Mouse (Mus musculus) neutrophil, adult 83 days (primary cell): ENCODE data around the gene Rnf212b. TPM values are rescaled to one million over a fixed set of nuclear protein-coding genes. Genes with fewer than 3 reads are reported as not detected.

Source experiments
- total RNA-seq, 2 experiments: library from RNA; stranded (reverse); gene quantifications; one replicate each; pipeline ENCODE4 v1.2.4; 2023

Gene Rnf212b
- not detected for total RNA-seq

GRCm38 (mm10) chr14:54813991-54814390, at the start of gene Rnf212b:
Gene Rnf212b (plus strand): TSS chr14:54814141.

GRCm38 (mm10) chr14:54781610-54782365, 32.2 kb upstream of the Rnf212b start, which contains the start of gene Slc7a8:
Gene Slc7a8 (minus strand): TSS chr14:54781946.

GRCm38 (mm10) chr14:54870861-54871260, 56.9 kb downstream of the Rnf212b start, which contains the start of gene Homez:
Gene Homez (minus strand): TSS chr14:54870961.

GRCm38 (mm10) chr14:54877048-54877715, 63.2 kb downstream of the Rnf212b start, which contains the start of gene Ppp1r3e:
Gene Ppp1r3e (minus strand): TSS chr14:54877550.

GRCm38 (mm10) chr14:54883154-54884021, 69.4 kb downstream of the Rnf212b start, which contains the start of the genes Bcl2l2 and Gm20521:
Gene Bcl2l2 (plus strand): TSS chr14:54883377.
Gene Gm20521 (plus strand): TSS chr14:54883441.

GRCm38 (mm10) chr14:54892200-54892599, 78.3 kb downstream of the Rnf212b start, which contains the start of gene Pabpn1:
Gene Pabpn1 (plus strand): TSS chr14:54892500.

Other genes with a start within 250 kb of the Rnf212b start
- under 1 TPM; 0.20 to 0.22 TPM for gene Ajuba, start 236.6 kb upstream of the Rnf212b start, total RNA-seq
- gene 4931414P19Rik, start 208.1 kb upstream of the Rnf212b start, total RNA-seq: 1 to 10 TPM; 3.4 to 6.2 TPM
- 10 to 100 TPM; 56.3 to 74.9 TPM for gene Psmb5, start 196.1 kb upstream of the Rnf212b start, total RNA-seq
- under 1 TPM in 1 of 2 experiments, not detected in 1; 0.07 TPM for gene Psmb11, start 192.7 kb upstream of the Rnf212b start, total RNA-seq
- gene Gm17606, start 173.2 kb upstream of the Rnf212b start, total RNA-seq: not detected
- gene Cdh24, start 172.8 kb upstream of the Rnf212b start, total RNA-seq: 1 to 10 TPM; 1.9 to 3.7 TPM
- gene 1700123O20Rik, start 127.9 kb upstream of the Rnf212b start, total RNA-seq: 10 to 100 TPM; 29.0 to 31.1 TPM
- 100 to 1,000 TPM; 245 to 254 TPM for gene Acin1, start 127.2 kb upstream of the Rnf212b start, total RNA-seq
- gene Gm29776, start 115.3 kb upstream of the Rnf212b start, total RNA-seq: under 1 TPM; 0.40 to 0.70 TPM
- gene Cebpe, start 102.0 kb upstream of the Rnf212b start, total RNA-seq: 100 to 1,000 TPM; 181 to 183 TPM
- gene Slc7a8, start 32.2 kb upstream of the Rnf212b start, total RNA-seq: 1 to 10 TPM; 5.0 to 5.1 TPM
- gene Homez, start 56.8 kb downstream of the Rnf212b start, total RNA-seq: 10 to 100 TPM in 1 of 2 experiments, 1 to 10 TPM in 1; 8.7 to 10.9 TPM
- 1 to 10 TPM; 1.7 to 2.5 TPM for gene Ppp1r3e, start 63.4 kb downstream of the Rnf212b start, total RNA-seq
- gene Bcl2l2, start 69.2 kb downstream of the Rnf212b start, total RNA-seq: 1 to 10 TPM; 6.6 to 8.1 TPM
- gene Gm20521, start 69.3 kb downstream of the Rnf212b start, total RNA-seq: 1 to 10 TPM in 1 of 2 experiments, under 1 TPM in 1; 0.85 to 1.5 TPM
- gene Pabpn1, start 78.4 kb downstream of the Rnf212b start, total RNA-seq: 100 to 1,000 TPM; 136 to 145 TPM
- under 1 TPM; 0.55 to 0.57 TPM for gene Slc22a17, start 99.0 kb downstream of the Rnf212b start, total RNA-seq
- gene Efs, start 112.0 kb downstream of the Rnf212b start, total RNA-seq: under 1 TPM in 1 of 2 experiments, not detected in 1; 0.33 TPM
- gene Il25, start 118.6 kb downstream of the Rnf212b start, total RNA-seq: not detected
- gene Cmtm5, start 122.1 kb downstream of the Rnf212b start, total RNA-seq: not detected
- gene Myh6, start 152.8 kb downstream of the Rnf212b start, total RNA-seq: not detected
- not detected for gene Gm17428, start 162.8 kb downstream of the Rnf212b start, total RNA-seq
- gene Myh7, start 180.5 kb downstream of the Rnf212b start, total RNA-seq: not detected
- gene Ngdn, start 201.3 kb downstream of the Rnf212b start, total RNA-seq: 10 to 100 TPM; 35.4 to 38.4 TPM